Mouse (Mus musculus) bone marrow, adult 2 months (tissue): ENCODE data around the gene Scml4.

Experiments
- CTCF ChIP-seq: fragments of 200-500 bp; IDR thresholded peaks from 2 replicates; pipeline ENCODE4 v1.5.1; 2011; ENCODE audit warnings: low read length, control low read depth; ENCODE audit not compliant: control insufficient read depth, insufficient read depth
- POLR2A ChIP-seq: fragments of 200-500 bp; IDR thresholded peaks from 2 replicates; pipeline ENCODE4 v1.6.1; 2011; ENCODE audit warnings: low read depth, mild to moderate bottlenecking, control low read depth, low read length, borderline replicate concordance; ENCODE audit not compliant: control insufficient read depth

DNA sequence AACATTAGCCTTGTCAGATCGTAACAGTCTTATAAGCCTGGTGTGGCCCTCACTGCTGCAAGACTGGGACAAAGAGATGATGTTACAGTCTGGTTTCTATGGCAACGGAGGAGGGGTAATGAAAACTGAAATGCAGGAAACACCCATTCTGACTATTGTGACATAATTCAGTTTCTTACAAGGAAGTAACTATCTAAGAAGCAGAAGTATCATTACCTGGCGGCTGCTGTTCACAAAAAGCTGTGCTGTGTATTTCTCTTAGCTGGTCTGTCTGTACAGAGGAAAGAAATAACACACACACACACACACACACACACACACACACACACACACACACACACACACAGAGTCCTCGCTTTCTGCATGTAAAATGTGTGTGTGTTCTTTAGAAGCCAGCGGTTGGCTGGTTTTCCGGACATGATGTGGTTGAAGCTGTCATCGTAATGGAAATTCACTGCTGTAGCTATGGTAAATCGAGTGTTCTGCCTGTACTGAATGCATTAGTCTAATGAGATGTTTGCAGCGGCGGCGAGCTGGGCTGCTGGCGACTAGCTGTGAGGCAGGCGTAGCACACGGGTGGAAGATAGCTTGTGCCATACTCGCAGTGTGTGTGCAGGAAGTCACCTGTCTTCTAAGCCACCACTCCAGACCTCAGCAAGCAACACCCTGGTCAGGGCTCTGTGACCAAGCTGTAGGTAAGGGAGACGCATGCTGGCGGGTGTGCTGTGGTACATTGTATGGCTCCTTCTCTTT is at the start of gene Scml4:
- TF ChIP-seq POLR2A (peak; percentile 38; the same call in 1 of the 2 replicates), CTCF (no peak)
